Mouse (Mus musculus) T-helper 17 cell (primary cell): ENCODE results near the gene Atg9b.
"Not testable (repeated sequence)": the region's sequence is repeated elsewhere in the genome, so short reads cannot be mapped to it uniquely, and the experiment has no call there.

Experiments
- in situ Hi-C, 2 experiments: fragments of 300-600 bp; cut with MboI, MseI; formaldehyde crosslinking; loops; 1 replicate in 1 of 2; 2 replicates in 1 of 2; pipeline ENCODE4 v1.15.1; 2025; ENCODE audit warnings: high pct_unique_total_duplicates in 2 of 2

Atg9b gene

DNA sequence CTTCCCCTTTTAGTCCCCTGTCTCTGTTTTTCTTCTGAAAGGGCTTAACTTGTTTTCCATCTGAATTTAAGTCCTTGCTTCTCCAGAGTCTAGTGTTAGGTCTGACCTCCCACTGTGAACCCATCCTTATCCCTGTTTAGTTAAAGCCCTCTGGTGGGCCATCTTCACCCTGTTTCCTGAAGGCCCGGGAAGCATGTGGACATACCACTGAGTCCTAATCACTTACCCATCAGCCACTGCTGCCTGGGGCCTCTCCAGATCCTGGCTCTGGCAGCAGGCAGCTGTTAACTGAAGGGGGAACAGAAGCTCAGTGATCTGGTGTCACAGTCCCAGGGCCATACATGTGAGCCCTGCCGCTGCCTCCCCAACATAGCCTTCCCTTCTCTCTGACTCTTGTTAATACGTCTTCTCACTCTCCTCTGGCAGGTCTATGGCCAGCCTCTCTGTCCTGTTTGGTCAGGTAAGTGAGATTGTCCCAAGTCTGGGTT lies 13.5 kb upstream of the Atg9b start:
- in situ Hi-C loops = no loop called here

- in situ Hi-C loops = no loop called here
Measured at GRCm38 (mm10) chr5:24404594-24405360, 12.8 kb upstream of the Atg9b start.

DNA sequence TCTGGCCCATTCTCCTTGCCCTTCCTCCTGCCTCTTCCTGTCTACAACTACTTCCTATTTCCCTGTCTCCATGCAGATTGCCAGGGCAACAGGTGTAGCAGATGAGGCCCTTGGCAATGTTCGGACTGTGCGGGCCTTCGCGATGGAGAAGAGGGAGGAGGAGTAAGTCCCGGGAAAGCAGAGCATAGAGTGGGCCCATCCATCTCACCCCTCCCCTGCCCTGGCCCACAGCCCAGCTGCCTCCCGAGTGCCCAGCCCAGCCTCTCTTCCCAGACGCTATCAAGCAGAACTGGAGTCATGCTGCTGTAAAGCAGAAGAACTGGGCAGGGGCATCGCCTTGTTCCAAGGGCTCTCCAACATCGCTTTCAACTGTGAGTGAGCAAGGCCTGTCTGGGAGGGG lies 10.0 kb upstream of the Atg9b start:
- in situ Hi-C loops = no loop called here

GRCm38 (mm10) chr5:24400911-24401605 lies 9.1 kb upstream of the Atg9b start:
- in situ Hi-C loops = no loop called here

DNA sequence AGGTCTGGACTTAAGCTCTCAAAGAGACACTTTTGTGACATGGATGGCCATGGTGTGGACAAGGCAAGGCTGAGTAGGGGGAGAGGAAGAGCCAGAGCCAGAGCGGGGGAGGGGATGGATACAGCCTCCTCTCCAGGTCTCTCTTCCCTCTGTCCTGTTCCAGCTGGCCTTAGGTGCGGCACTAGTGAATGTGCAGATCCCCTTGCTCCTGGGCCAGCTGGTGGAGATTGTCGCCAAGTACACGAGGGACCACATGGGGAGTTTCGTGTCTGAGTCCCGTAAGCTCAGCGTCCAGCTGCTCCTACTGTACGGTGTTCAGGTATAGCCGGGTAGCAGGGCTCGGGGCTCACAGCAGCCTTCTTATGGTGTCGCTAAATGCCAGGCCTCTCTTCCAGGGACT lies 8.4 kb upstream of the Atg9b start:
- in situ Hi-C loops = no loop called here

GRCm38 (mm10) chr5:24399686-24400085 lies 7.7 kb upstream of the Atg9b start:
- in situ Hi-C loops = no loop called here

DNA sequence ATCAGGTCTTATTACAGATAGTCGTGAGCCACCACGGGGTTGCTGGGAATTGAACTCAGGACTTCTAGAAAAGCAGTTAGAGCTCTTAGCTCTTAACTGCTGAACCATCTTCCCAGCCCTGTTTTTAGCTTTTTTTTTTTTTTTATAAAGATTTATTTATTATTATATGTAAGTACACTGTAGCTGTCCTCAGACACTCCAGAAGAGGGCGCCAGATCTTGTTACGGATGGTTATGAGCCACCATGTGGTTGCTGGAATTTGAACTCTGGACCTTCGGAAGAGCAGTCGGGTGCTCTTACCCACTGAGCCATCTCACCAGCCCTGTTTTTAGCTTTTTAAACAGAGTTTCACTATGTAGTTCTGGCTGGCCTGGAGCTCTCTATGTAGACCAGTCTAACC lies 4.3 kb upstream of the Atg9b start:
- in situ Hi-C loops = not testable (repeated sequence)

- in situ Hi-C loops = no loop called here
Measured at GRCm38 (mm10) chr5:24394165-24394894, 2.4 kb upstream of the Atg9b start.

DNA sequence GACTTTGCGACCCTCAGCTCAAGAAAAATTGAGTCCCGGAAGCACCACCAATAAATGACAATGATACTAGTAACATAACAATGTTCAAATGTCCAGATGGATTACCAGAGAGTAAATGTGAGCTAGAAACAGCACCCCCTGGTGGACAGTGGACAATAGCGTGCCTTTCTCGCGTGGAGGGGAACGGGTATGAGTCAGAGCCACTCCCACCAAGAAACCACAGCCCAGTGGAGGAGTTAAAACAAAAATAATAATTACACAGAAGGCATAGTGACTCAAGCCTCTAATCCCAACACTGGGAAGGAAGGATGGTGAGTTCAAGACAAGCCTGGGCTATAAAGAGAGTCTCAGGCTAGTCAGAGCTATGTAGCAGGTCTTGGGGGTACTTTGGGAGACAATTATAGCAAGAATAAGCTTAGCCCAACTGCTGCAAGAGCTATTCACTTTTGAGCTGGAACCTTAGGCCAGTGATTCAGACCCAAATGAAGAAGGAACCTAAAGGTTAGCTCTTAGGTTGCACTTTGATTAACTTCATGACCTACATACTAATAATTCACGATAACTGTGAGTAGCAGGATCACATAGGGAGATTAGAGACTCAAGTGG lies 1.6 kb upstream of the Atg9b start, which contains the start of gene Abcb8:
Abcb8 (plus strand) TSS at position 272 of the 606 bp plus-strand sequence.
- in situ Hi-C loops = no loop called here

DNA sequence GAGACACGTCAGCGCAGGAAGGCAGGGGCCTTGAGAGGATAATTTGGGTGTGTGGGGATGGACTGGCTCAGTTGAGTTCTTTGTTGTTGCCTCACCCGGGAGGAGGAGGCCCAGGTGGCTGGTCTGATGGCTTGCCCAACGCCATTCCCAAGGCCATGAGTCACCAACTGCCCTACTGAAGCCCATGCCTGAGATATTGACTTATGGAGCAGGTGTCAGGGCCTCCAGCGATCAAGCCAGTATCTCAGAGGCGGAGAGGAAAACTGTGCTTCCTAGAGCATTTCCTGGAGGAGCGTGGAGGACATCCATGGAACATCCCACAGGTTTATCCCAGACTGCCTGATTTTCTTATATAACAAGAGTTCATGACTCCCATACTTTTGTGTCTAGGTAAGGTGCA lies 781 bp upstream of the Atg9b start:
- in situ Hi-C loops = no loop called here

DNA sequence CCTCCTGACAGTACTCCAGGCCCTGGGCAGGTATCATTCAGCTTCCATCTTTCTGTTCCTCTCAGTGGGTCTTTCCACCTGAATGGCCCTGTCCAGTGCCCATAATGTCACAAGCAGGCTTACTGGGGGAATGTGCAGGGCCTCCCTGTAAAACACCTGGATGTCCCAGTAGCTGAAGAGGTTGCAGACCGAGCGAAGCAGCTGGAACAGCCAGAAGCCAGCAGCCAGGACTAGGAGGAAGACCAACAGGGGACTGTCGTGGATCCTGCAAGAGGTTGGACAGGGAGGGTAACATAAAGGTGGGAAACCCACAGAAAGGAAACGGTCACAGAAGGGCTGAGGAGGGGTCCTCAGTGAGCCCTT lies 2.3 kb downstream of the Atg9b start:
- in situ Hi-C loops = loop anchor here in 1 of 2 experiments (5.0 kb wide), 1 partner anchor 33 kb away; the partner anchor contains the start of genes Cdk5 and Slc4a2

- in situ Hi-C loops = loop anchor here in 1 of 2 experiments (5.0 kb wide), 1 partner anchor 33 kb away; the partner anchor contains the start of genes Cdk5 and Slc4a2
Measured at GRCm38 (mm10) chr5:24389011-24389657, 2.8 kb downstream of the Atg9b start.

DNA sequence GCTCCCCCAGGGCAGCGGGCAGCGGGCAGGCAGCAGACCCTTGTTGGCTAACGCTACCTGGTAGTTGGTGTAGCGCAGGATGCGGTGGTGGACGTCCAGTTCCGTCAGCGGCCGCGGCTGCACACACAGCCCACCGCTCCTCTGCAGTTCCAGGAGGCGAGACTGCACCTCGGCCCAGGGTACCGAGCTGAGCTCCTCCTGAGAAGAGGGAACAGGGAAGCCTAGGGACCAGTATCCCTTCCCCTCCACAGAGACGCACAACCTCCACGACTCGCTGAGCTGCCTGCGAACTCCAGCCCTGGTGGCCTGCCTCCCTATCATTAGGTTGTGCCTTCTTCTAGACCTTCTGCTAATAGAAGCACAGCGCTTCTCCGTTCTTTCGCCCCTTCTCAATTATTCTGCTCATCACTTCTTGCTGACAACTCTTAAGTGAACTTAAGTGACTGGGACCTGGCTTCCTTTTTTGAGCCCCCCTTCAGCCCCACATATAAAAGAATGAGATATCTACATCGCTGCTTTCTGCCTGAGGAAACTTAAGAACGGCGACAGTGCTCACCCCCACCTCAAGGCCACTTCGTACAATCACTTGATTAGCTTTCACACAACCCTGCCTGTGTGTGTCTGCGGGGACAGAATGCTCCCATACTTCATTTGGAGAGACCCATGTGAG lies 3.6 kb downstream of the Atg9b start:
- in situ Hi-C loops = loop anchor here in 1 of 2 experiments (5.0 kb wide), 1 partner anchor 34 kb away; the partner anchor contains the start of genes Cdk5 and Slc4a2

DNA sequence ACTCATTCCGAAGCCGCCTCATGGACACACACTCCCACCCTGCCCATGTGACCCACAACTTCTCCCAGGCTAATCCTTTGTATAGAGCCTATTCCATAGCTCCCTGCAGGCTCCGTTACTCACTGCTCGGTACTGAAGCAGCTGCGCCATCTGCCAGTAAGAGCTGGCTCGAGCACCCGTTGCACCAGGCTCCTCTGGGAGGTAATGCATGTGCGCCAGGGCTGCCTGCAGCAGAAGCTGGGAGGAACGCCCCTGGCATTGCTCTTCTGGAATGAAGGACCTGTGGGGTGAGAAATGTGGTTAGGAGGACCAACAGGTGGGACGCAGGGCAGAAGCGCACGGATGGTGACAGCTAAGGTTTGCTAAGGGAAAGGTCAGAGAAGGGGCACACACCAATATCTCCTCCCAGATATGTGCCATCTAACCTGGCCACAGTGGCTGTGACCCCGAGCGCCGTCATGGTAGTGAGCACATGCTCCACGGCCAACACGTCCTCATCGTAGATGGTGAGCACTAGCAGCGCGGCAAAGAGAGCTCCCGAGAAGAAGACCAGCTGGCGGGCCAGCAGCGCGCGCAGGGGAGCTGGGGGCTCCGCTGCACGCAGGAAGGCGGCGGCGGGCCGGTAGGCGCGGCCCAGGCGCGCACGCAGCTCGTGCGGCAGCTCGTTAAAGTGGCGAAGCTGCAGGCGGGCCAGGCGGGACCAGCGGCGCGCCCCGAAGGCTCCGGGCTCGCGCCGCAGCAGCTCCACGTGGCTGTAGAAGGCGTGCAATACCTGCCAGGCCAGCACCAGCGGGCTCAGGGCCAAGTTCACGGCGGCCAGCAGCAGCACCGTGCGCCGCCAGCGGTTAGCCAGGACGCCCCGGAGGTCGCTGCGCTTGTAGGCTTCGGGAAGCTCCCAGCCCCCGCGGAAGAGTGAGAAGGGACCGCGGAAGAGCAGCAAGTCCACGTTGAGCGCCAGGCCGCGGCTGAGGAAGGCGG lies 4.4 kb downstream of the Atg9b start:
- in situ Hi-C loops = loop anchor here in 1 of 2 experiments (5.0 kb wide), 1 partner anchor 35 kb away; the partner anchor contains the start of genes Cdk5 and Slc4a2

DNA sequence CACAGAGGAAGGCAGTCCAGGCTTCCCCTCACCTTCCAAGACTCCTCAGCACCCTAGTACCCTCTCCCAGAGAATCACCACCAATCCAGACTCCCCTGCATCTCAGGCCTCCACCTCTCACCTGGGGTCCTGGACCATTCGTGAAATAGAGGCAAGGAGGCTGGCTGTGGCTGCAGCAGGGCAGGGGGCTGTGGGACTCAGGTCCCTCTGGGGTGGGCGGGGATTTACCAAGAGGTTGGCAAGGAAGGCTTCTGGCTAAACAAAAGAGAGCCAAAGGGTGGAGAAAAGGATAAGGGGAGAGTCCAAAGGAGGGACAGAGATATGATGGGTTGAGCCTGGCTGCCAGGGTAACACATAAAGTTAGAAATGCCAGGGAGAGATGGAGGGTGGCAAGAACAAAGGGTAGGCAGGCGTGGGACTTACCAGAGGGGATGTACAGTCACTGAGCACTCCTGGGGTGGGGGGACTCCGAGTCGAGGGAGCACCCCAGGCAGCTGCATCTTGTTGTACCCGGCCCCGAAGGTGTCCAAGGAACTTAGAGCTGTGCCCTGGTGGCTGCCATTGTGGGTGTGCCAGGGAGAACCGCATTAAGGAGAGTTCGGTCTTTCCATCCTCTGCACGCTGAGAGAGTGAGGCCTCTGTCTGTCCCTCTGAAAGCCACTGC lies 5.9 kb downstream of the Atg9b start:
- in situ Hi-C loops = loop anchor here in 1 of 2 experiments (5.0 kb wide), 1 partner anchor 36 kb away; the partner anchor contains the start of genes Cdk5 and Slc4a2

- in situ Hi-C loops = loop anchor here in 1 of 2 experiments (5.0 kb wide), 1 partner anchor 37 kb away; the partner anchor contains the start of genes Cdk5 and Slc4a2
Measured at GRCm38 (mm10) chr5:24385374-24385773, 6.6 kb downstream of the Atg9b start.

DNA sequence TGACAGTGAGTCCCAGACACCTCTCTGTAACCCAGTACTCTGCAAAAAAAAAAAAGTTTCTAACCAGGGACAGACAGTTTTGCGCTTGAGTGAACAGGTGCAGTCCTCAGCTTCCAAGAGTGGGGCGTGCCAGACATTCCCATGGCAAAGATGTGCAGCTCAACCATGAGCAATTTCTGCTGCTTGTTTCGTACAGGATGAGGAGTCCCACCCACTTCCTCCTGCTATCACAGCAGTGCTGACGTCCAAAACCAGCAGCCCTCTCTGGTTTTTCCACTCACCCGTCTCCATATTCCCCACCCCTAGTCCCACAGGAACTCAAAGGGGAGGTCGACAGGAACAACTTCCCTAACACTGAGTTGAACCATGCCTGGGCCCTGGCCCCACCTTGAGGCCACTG lies 7.5 kb downstream of the Atg9b start:
- in situ Hi-C loops = no loop called here
